Mouse (Mus musculus) midbrain, embryonic 11.5 days (tissue): Measurements from ENCODE around the gene Lmbrd1. TPM values are rescaled to one million over a fixed set of nuclear protein-coding genes. Genes with fewer than 3 reads are reported as not detected.

ENCODE experiments used
- ATAC-seq: fragments of 200-750 bp; cut with Nextera tagmentation; 2 replicates; pipeline ENCODE4 v1.8.0; 2017; ENCODE audit warnings: moderate TSS enrichment, moderate library complexity; ENCODE audit not compliant: low FRiP score
- DNase-seq: peaks from one replicate; pipeline ENCODE4 v3.0.0; 2015; ENCODE audit warnings: low spot score; ENCODE audit errors: missing footprints
- H3K27ac ChIP-seq: fragments of 300-500 bp; sonication (generic); 2 replicates; pipeline ENCODE4 v1.5.1; 2014; ENCODE audit warnings: low read depth, low read length
- H3K27me3 ChIP-seq: fragments of 300-500 bp; sonication (generic); 2 replicates; pipeline ENCODE4 v1.6.1; 2014; ENCODE audit warnings: mild to moderate bottlenecking, low read length, moderate library complexity, mixed read lengths; ENCODE audit not compliant: control insufficient read depth, insufficient read depth
- H3K36me3 ChIP-seq: fragments of 300-500 bp; sonication (generic); 2 replicates; pipeline ENCODE4 v1.6.1; 2014; ENCODE audit warnings: mild to moderate bottlenecking, low read length, moderate library complexity, mixed read lengths; ENCODE audit not compliant: control insufficient read depth, insufficient read depth
- H3K4me1 ChIP-seq: fragments of 300-500 bp; sonication (generic); 2 replicates; pipeline ENCODE4 v1.6.1; 2014; ENCODE audit warnings: low read length; ENCODE audit not compliant: control insufficient read depth, insufficient read depth
- H3K4me2 ChIP-seq: fragments of 300-500 bp; sonication (generic); 2 replicates; pipeline ENCODE4 v1.6.1; 2014; ENCODE audit warnings: mild to moderate bottlenecking, moderate library complexity
- H3K4me3 ChIP-seq: fragments of 300-500 bp; sonication (generic); 2 replicates; pipeline ENCODE4 v1.5.1; 2014; ENCODE audit warnings: low read depth, low read length
- H3K9ac ChIP-seq: fragments of 300-500 bp; sonication (generic); 2 replicates; pipeline ENCODE4 v1.6.1; 2014; ENCODE audit warnings: low read length
- H3K9me3 ChIP-seq: fragments of 300-500 bp; sonication (generic); 2 replicates; pipeline ENCODE4 v1.6.1; 2016; ENCODE audit warnings: low read length; ENCODE audit not compliant: control insufficient read depth
- WGBS: fragments of 180-500 bp; shearing (Covaris S2); extraction: QIAGEN DNeasy Blood & Tissue Kit; methylation state at CpG from one replicate; pipeline ENCODE4 v1.1.7; 2014; 5-methylcytosine and 5-hydroxymethylcytosine counted together
- polyA plus RNA-seq: library from polyadenylated mRNA; unstranded; fragments of >200 nt; fragmentation: Nextera tagmentation; extraction: Ambion mirVana; gene quantifications from 2 replicates; pipeline ENCODE4 v1.2.1, GENCODE M21; 2014

Lmbrd1 gene
- polyA plus RNA-seq, 1 experiment from 2014 or later = 30.6 TPM

GRCm38 (mm10) chr1:24700241-24700640 is 21.8 kb downstream of the Lmbrd1 start:
- Histone ChIP-seq H3K9me3 (no peaks in the 10 kb centered on the region), H3K36me3 (no peaks in the 10 kb centered on the region), H3K27me3 (no peaks in the 10 kb centered on the region)

GRCm38 (mm10) chr1:24703821-24704220 is 25.4 kb downstream of the Lmbrd1 start:
- H3K27ac ChIP-seq = no peak overlapping the region
- H3K4me2 ChIP-seq = no peak overlapping the region
- no peak overlapping the region for H3K9ac ChIP-seq
- no peaks in the 10 kb centered on the region for H3K36me3 ChIP-seq
- DNase-seq (no peak), ATAC-seq (no peak)
- no peak overlapping the region for H3K4me3 ChIP-seq
- no peaks in the 10 kb centered on the region for H3K27me3 ChIP-seq
- 87% methylated on average over 6 of the region's 6 CpGs for WGBS
- peaks cover 3% of the 10 kb centered on the region; the same call in 1 of the 2 replicates for H3K4me1 ChIP-seq
- H3K9me3 ChIP-seq = no peaks in the 10 kb centered on the region

More at GRCm38 (mm10) chr1:24700241-24700640, 21.8 kb downstream of the Lmbrd1 start:
- no peak overlapping the region for H3K27ac ChIP-seq
- H3K4me3 ChIP-seq = no peak overlapping the region
- H3K9ac ChIP-seq = no peak overlapping the region
- H3K4me2 ChIP-seq = no peak overlapping the region
- ATAC-seq = no peak
- 90% methylated on average over 5 of the region's 5 CpGs for WGBS
- peaks cover 3% of the 10 kb centered on the region; the same call in 1 of the 2 replicates for H3K4me1 ChIP-seq
- DNase-seq = peak; percentile 72

GRCm38 (mm10) chr1:24716301-24716700 is 37.9 kb downstream of the Lmbrd1 start:
- no peaks in the 10 kb centered on the region; the same call in 1 of the 2 replicates for H3K36me3 ChIP-seq
- no peak overlapping the region for H3K4me3 ChIP-seq
- ATAC-seq = no peak
- H3K4me1 ChIP-seq = no peaks in the 10 kb centered on the region
- no peaks in the 10 kb centered on the region for H3K27me3 ChIP-seq
- peaks cover 3% of the 10 kb centered on the region; the same call in 1 of the 2 replicates for H3K9me3 ChIP-seq
- WGBS = 90% methylated on average over 4 of the region's 4 CpGs
- H3K27ac ChIP-seq = no peak overlapping the region
- no peak overlapping the region for H3K9ac ChIP-seq
- peak; percentile 80 for DNase-seq
- H3K4me2 ChIP-seq = no peak overlapping the region

GRCm38 (mm10) chr1:24719621-24720020 is 41.2 kb downstream of the Lmbrd1 start:
- Histone ChIP-seq H3K4me3 (no peak overlapping the region), H3K36me3 (no peaks in the 10 kb centered on the region; the same call in 1 of the 2 replicates), H3K9me3 (peaks cover 3% of the 10 kb centered on the region; the same call in 1 of the 2 replicates), H3K4me2 (no peak overlapping the region), H3K27me3 (no peaks in the 10 kb centered on the region), H3K9ac (no peak overlapping the region), H3K4me1 (no peaks in the 10 kb centered on the region), H3K27ac (no peak overlapping the region)
- WGBS = 61% methylated on average over 3 of the region's 3 CpGs
- ATAC-seq (no peak), DNase-seq (peak; percentile 77)

- Histone ChIP-seq H3K27me3 (no peaks in the 10 kb centered on the region), H3K27ac (no peak overlapping the region), H3K9ac (no peak overlapping the region), H3K4me2 (no peak overlapping the region), H3K9me3 (peaks cover 3% of the 10 kb centered on the region; the same call in 1 of the 2 replicates), H3K4me1 (no peaks in the 10 kb centered on the region), H3K4me3 (no peak overlapping the region), H3K36me3 (no peaks in the 10 kb centered on the region; the same call in 1 of the 2 replicates)
- peak; percentile 62 for DNase-seq
- ATAC-seq = no peak
- WGBS = 90% methylated on average over 1 of the region's 1 CpGs
Measured at GRCm38 (mm10) chr1:24720209-24720608, 41.8 kb downstream of the Lmbrd1 start.

- Histone ChIP-seq H3K9me3 (no peaks in the 10 kb centered on the region), H3K36me3 (peaks cover 3% of the 10 kb centered on the region; the same call in 1 of the 2 replicates), H3K4me2 (no peak overlapping the region), H3K27me3 (no peaks in the 10 kb centered on the region), H3K4me3 (no peak overlapping the region), H3K9ac (no peak overlapping the region), H3K4me1 (no peaks in the 10 kb centered on the region), H3K27ac (no peak overlapping the region)
- DNase-seq = no peak
- ATAC-seq = no peak
- whole genome bisulfite sequencing = 93% methylated on average over 11 of the region's 11 CpGs
Measured at GRCm38 (mm10) chr1:24729784-24730183, 51.4 kb downstream of the Lmbrd1 start.

- H3K4me2 ChIP-seq = no peak overlapping the region
- peaks cover 3% of the 10 kb centered on the region; the same call in 1 of the 2 replicates for H3K36me3 ChIP-seq
- H3K4me3 ChIP-seq = no peak overlapping the region
- WGBS = 95% methylated on average over 3 of the region's 3 CpGs
- no peak for ATAC-seq
- no peaks in the 10 kb centered on the region for H3K27me3 ChIP-seq
- DNase-seq = no peak
- no peak overlapping the region for H3K9ac ChIP-seq
- H3K27ac ChIP-seq = no peak overlapping the region
- no peaks in the 10 kb centered on the region for H3K4me1 ChIP-seq
- H3K9me3 ChIP-seq = no peaks in the 10 kb centered on the region
Measured at GRCm38 (mm10) chr1:24732286-24732685, 53.9 kb downstream of the Lmbrd1 start.

GRCm38 (mm10) chr1:24734866-24735265 is 56.4 kb downstream of the Lmbrd1 start:
- DNase-seq (peak; percentile 56), ATAC-seq (no peak)
- no peak overlapping the region for H3K9ac ChIP-seq
- H3K27me3 ChIP-seq = no peaks in the 10 kb centered on the region
- H3K4me3 ChIP-seq = no peak overlapping the region
- H3K4me2 ChIP-seq = no peak overlapping the region
- H3K4me1 ChIP-seq = no peaks in the 10 kb centered on the region
- H3K9me3 ChIP-seq = no peaks in the 10 kb centered on the region
- H3K27ac ChIP-seq = no peak overlapping the region
- 85% methylated on average over 5 of the region's 5 CpGs for WGBS
- peaks cover 3% of the 10 kb centered on the region; the same call in 1 of the 2 replicates for H3K36me3 ChIP-seq

- Histone ChIP-seq H3K9me3 (no peaks in the 10 kb centered on the region), H3K9ac (no peak overlapping the region)
- WGBS = 78% methylated on average over 3 of the region's 3 CpGs
Measured at GRCm38 (mm10) chr1:24740903-24741302, 62.5 kb downstream of the Lmbrd1 start.

More at GRCm38 (mm10) chr1:24740903-24741302, 62.5 kb downstream of the Lmbrd1 start:
- Histone ChIP-seq H3K4me1 (no peaks in the 10 kb centered on the region), H3K36me3 (no peaks in the 10 kb centered on the region), H3K27ac (no peak overlapping the region), H3K27me3 (no peaks in the 10 kb centered on the region), H3K4me2 (no peak overlapping the region), H3K4me3 (no peak overlapping the region)
- peak; percentile 73; the same call in 1 of the 2 replicates for ATAC-seq
- DNase-seq = peak; percentile 74
